Mouse (Mus musculus) gastrocnemius, postnatal 4 days (tissue): Measurements from ENCODE around the gene Gm26620. TPM values are rescaled to one million over a fixed set of nuclear protein-coding genes. Genes with fewer than 3 reads are reported as not detected.
A peak's percentile ranks its signal among the peaks of the same experiment; 100 is the strongest.

ENCODE experiments used
- DNase-seq, 2 experiments: peaks; one replicate each; pipeline ENCODE4 v3.0.0; 2021 to 2022; ENCODE audit warnings: low spot score in 2 of 2, mixed read lengths in 2 of 2
- total RNA-seq, 2 experiments: library from RNA; stranded (reverse); gene quantifications; 2 replicates each; pipeline ENCODE4 v1.2.3; 2021

Gene Gm26620
- total RNA-seq, 2 experiments from 2014 or later: 0.59 to 0.67 TPM

DNA sequence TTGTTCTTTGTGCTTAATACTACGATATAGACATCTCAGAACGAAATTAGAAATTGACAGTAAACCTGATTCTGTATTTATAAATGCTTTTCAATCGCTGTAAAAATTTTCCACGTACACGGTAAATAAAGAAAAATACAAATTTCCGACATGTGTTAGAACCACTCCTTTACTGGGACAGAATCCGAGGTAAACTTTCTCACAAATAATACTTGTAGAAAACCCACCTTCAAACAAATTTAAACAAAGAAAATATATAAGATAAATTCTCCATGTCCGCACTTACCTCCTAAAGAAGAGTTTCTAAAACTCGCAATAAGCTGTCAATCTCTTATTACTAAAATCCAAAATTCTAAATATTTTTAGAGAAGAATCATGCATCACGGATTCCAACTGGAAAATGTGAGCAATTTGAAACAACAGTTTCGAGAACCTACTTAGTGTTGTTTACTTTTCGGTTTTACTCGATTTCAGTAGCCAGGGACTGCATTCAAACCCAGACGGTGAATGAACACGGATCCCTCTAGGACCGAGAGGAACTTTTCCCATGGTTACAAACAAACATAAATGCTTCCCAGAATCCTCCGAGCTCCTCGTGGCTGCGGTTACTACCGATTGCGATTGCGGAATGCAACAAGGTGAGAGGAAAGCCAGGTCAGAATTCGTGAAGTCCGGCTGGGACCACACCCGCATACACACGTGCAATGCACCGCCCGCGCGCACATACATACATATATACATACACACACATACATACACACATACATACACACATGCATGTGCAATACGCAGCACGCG, 16.6 kb upstream of the Gm26620 start:
- DNase-seq: peak in 1 of 2 experiments; percentile 43

DNA sequence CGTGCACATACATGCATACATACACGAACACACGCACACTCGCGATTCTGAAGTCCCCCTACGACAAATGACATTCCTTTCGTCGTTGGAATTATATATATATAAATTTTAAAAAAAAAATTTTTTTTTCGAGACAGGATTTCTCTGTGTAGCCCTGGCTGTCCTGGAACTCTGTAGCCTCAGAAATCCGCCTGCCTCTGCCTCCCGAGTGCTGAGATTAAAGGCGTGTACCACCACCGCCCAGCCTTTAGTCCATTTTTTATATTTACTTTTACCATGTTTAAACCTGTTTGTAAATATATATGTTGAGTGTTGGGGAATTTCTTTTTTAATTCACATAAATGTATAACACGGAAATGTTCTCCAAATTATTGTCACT, 16.0 kb upstream of the Gm26620 start:
- no peak for DNase-seq

DNA sequence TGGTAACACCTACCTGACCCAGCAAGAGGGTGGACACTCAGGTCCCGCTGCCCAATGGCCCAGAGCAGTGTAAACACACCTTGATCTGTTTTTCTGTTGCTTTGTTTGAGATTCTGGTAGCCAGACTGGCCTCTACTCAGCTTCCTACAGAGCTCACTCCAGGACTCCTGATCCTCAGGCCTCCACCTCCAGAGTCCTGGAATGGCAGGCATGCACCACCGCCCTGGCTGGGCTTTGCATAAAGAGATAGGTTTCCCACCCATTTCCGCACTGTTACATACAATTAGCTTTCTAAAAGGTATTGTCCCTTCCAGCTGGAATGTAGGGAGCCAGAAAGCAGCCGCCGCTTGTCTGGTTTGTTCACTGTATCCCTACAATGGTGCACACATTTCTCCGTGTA, 13.5 kb upstream of the Gm26620 start:
- DNase-seq: no peak

DNA sequence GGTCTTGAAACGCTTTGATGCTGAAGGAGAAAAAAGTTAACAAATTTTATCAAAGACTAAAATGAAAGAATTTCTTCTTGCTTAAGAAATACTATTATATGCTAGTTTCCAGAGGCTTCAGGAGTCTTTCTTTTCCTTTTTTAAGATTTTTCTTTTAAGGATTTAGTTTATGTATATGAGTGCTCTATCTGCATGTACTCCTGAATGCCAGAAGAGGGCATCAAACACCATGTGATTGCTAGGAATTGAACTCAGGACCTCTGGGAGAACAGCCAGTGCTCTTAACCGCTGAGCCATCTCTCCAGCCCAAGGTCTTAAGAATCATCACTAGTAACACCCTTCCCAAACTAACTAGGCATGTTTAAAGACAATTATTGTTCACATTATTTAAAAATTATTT, 12.9 kb upstream of the Gm26620 start:
- DNase-seq: no peak

GRCm38 (mm10) chr1:170875676-170876075, 9.2 kb upstream of the Gm26620 start:
- DNase-seq: no peak

DNA sequence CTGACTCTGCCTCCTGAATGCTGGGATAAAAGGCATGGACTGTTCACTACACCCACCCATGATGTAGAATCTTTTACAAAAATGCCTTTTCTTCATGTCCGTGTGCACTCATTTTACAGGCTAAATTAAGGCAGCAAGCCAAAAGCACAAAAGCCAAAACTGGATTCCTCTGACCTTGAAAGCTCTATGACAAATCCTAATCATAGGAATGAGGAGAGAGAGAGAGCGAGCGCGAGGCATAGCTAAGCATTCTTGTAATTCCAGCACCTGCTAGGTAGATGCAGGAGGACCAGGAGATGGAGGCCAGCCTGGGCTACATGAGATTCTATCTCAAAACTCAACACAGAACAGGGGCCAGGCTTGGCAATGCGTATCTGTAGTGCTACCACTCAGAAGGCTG, 8.0 kb upstream of the Gm26620 start:
- no peak for DNase-seq

DNA sequence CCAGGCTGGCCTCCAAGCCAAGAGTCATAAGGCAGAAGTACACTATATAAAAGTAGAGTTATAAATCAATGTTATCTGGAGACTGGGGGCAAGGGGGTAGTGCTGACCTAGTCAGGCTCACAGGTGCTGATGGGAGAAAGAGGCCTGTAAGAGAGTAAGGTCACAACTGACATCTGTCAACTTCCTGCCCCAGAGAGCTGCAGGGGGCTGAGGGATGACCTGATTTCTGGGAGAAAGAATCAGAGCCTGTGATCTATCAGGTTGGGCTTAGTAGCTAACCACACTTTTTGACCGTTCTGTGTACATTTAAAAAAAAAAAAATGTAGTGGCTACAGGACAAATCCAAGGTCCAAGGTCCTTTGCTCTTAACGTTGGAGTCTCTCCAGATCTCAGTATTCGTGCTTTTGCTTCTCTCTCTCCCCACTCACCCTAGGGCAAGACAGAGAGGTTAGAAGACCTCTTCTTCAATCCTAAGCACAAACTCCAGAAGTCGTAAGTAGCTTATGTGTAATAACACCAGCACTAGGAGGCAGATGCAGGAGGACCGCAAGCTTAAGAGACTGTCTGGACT, 1.9 kb upstream of the Gm26620 start:
- DNase-seq: no peak

DNA sequence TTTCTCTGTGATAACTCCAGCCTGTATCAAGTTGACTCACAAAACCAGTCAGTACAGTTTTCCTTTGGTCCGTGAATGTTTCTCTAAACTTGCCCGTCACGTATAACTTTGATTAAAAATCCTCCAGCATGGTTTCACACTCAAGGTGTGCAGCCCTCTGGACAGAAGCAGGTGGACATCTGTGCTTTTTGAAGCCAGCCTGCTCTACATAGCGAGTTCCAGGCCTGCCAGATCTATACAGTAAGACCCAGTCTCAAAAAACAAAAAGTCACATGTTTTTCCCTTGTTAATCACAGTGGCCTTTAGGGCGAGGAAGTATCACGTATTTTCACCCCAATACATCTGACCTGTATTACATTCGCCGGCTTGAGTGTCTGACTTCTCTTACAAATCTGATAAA, 475 bp upstream of the Gm26620 start:
- DNase-seq: no peak

GRCm38 (mm10) chr1:170886044-170886458, 1.2 kb downstream of the Gm26620 start:
- no peak for DNase-seq

GRCm38 (mm10) chr1:170889310-170889709, 4.4 kb downstream of the Gm26620 start:
- no peak for DNase-seq

- no peak for DNase-seq
Observed at GRCm38 (mm10) chr1:170891646-170892045, 6.8 kb downstream of the Gm26620 start.

DNA sequence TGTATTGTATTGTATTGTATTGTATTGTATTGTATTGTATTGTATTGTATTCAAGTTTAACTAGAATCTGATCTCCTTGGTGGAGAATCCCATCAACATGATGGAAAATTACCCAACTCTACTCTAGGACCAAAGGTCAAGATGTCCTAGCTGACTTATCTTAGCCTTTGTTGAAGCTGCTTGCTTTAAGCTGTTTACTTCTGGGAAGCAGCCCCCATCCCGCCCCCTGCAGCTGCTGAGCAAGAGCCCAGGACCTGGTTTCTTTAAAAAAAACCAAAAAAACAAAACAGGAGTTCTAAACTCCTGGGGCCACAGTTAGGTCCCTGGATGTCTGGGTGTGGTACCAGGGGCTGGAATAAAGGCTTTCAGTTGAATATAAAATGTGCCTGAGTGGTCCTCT, 7.4 kb downstream of the Gm26620 start:
- DNase-seq: no peak

GRCm38 (mm10) chr1:170894603-170895602, 10.0 kb downstream of the Gm26620 start:
- no peak for DNase-seq

- no peak for DNase-seq
Observed at GRCm38 (mm10) chr1:170896651-170897281, 11.9 kb downstream of the Gm26620 start.

- DNase-seq: no peak
Observed at GRCm38 (mm10) chr1:170898413-170899075, 13.7 kb downstream of the Gm26620 start.

DNA sequence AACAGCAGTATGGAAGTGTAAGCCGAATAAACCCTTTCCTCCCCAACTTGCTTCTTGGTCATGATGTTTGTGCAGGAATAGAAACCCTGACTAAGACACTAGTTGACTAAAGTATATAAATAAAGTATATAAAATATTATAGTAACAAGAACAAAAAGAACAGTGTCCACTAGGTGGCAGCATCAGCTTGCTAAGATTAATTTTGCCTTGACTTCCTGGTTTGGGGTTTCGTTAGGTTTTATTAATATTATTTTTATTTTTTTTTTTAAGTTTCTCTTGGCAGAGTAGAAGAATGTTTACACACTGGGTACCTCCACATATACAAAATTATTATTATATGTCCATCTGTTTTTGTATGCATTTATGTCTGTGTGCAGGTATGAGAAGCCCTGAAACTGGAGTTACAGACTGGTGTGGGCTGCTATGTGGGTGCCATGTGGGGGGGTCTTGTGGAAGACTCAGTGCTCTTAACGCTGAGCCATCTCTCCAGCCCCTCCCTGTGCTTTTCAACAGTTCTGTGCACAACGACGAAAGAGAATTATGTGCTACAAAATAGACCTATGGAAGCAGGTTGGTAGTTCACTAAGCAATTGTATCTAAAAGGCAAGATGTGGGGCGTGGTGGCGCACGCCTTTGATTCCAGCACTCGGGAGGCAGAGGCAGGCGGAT, 16.1 kb downstream of the Gm26620 start:
- peak in 1 of 2 experiments; percentile 48 for DNase-seq

- peak; percentile 70 to 81 for DNase-seq
Observed at GRCm38 (mm10) chr1:170901536-170902238, 16.8 kb downstream of the Gm26620 start.

DNA sequence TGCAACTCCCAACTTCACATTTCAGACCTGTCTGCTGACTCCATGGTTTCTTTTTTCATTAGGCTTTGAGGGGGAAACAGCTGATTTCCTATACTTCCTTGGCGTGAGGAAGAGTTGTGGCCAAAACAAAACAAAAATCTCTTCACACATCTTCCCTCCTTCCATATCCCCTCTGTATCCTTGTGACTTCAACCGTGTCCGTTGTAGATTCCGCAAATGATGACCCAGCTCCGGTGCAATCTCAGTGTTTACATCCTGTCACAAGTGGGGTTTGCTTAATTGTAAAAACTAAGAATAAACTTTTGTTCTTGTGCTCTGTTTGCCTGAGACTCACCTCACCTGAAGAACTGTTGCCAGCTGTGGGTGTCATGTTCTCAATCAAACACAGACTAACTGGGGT, 18.6 kb downstream of the Gm26620 start:
- no peak for DNase-seq

GRCm38 (mm10) chr1:170907111-170907455, 22.2 kb downstream of the Gm26620 start:
- no peak for DNase-seq
